Mouse (Mus musculus) forebrain, embryonic 16.5 days (tissue): ENCODE results near the gene Btg4. TPM values are rescaled to one million over a fixed set of nuclear protein-coding genes. Genes with fewer than 3 reads are reported as not detected.

Experiments used
- ATAC-seq: fragments of 200-750 bp; cut with Nextera tagmentation; 2 replicates; pipeline ENCODE4 v1.8.0; 2017; ENCODE audit warnings: mild to moderate bottlenecking, moderate library complexity
- H3K27ac ChIP-seq: fragments of 300-500 bp; sonication (generic); 2 replicates; pipeline ENCODE4 v1.5.1; 2014; ENCODE audit warnings: low read length, control low read depth
- H3K27me3 ChIP-seq: fragments of 300-500 bp; sonication (generic); replicated peaks from 2 replicates; pipeline ENCODE4 v1.6.1; 2014; ENCODE audit warnings: low read length; ENCODE audit not compliant: control insufficient read depth, insufficient read depth
- H3K36me3 ChIP-seq: fragments of 300-500 bp; sonication (generic); 2 replicates; pipeline ENCODE4 v1.6.1; 2014; ENCODE audit not compliant: control insufficient read depth, insufficient read depth
- H3K4me1 ChIP-seq: fragments of 300-500 bp; sonication (generic); replicated peaks from 2 replicates; pipeline ENCODE4 v1.6.1; 2014; ENCODE audit warnings: low read length; ENCODE audit not compliant: control insufficient read depth, insufficient read depth
- H3K4me2 ChIP-seq: fragments of 300-500 bp; sonication (generic); 2 replicates; pipeline ENCODE4 v1.6.1; 2014; ENCODE audit warnings: mild to moderate bottlenecking, low read length, control low read depth
- H3K4me3 ChIP-seq: fragments of 300-500 bp; sonication (generic); replicated peaks from 2 replicates; pipeline ENCODE4 v1.5.1; 2014; ENCODE audit warnings: mild to moderate bottlenecking, low read length, control low read depth
- H3K9ac ChIP-seq: fragments of 300-500 bp; sonication (generic); replicated peaks from 2 replicates; pipeline ENCODE4 v1.6.1; 2014; ENCODE audit warnings: low read depth, low read length, control low read depth
- H3K9me3 ChIP-seq: fragments of 300-500 bp; sonication (generic); 2 replicates; pipeline ENCODE4 v1.6.1; 2016; ENCODE audit warnings: low read length; ENCODE audit not compliant: control insufficient read depth
- WGBS: fragments of 180-500 bp; shearing (Covaris S2); extraction: QIAGEN DNeasy Blood & Tissue Kit; methylation state at CpG from one replicate; pipeline ENCODE4 v1.1.7; 2014; 5-methylcytosine and 5-hydroxymethylcytosine counted together
- polyA plus RNA-seq: library from polyadenylated mRNA; unstranded; fragments of >200 nt; fragmentation: Nextera tagmentation; extraction: Ambion mirVana; gene quantifications from 2 replicates; pipeline ENCODE4 v1.2.1, GENCODE M21; 2015

Gene Btg4
- polyA plus RNA-seq, 1 experiment from 2014 or later = not detected

GRCm38 (mm10) chr9:51146496-51146895 lies 85.8 kb downstream of the Btg4 start:
- 57% methylated on average over 4 of the region's 4 CpGs for WGBS
- Histone ChIP-seq H3K9ac (no peak overlapping the region), H3K27ac (no peak overlapping the region), H3K4me3 (no peak overlapping the region), H3K9me3 (no peaks in the 10 kb centered on the region), H3K4me2 (no peak overlapping the region), H3K36me3 (no peaks in the 10 kb centered on the region), H3K4me1 (peaks cover 5% of the 10 kb centered on the region; the same call in 1 of the 2 replicates), H3K27me3 (no peaks in the 10 kb centered on the region)
- ATAC-seq = no peak

GRCm38 (mm10) chr9:51147294-51147693 lies 86.6 kb downstream of the Btg4 start:
- Histone ChIP-seq H3K9me3 (no peaks in the 10 kb centered on the region), H3K27me3 (no peaks in the 10 kb centered on the region), H3K4me2 (no peak overlapping the region), H3K27ac (no peak overlapping the region), H3K4me1 (peaks cover 5% of the 10 kb centered on the region; the same call in 1 of the 2 replicates), H3K4me3 (no peak overlapping the region), H3K9ac (no peak overlapping the region), H3K36me3 (no peaks in the 10 kb centered on the region)
- ATAC-seq = no peak
- whole genome bisulfite sequencing = 87% methylated on average over 5 of the region's 5 CpGs

- Histone ChIP-seq H3K4me2 (no peak overlapping the region), H3K9me3 (no peaks in the 10 kb centered on the region), H3K27ac (no peak overlapping the region), H3K36me3 (no peaks in the 10 kb centered on the region), H3K4me1 (no peaks in the 10 kb centered on the region), H3K27me3 (no peaks in the 10 kb centered on the region), H3K4me3 (no peak overlapping the region), H3K9ac (no peak overlapping the region)
- ATAC-seq = peak; percentile 75
- WGBS = 19% methylated on average over 12 of the region's 13 CpGs
Measured at GRCm38 (mm10) chr9:51152079-51152752, 91.5 kb downstream of the Btg4 start.

- no peak overlapping the region for H3K9ac ChIP-seq
- H3K27me3 ChIP-seq = peaks cover 5% of the 10 kb centered on the region; the same call in 1 of the 2 replicates
- no peaks in the 10 kb centered on the region for H3K9me3 ChIP-seq
- no peak overlapping the region for H3K4me3 ChIP-seq
- H3K4me1 ChIP-seq = no peaks in the 10 kb centered on the region
- H3K4me2 ChIP-seq = no peak overlapping the region
- no peaks in the 10 kb centered on the region for H3K36me3 ChIP-seq
- no peak overlapping the region for H3K27ac ChIP-seq
- 23% methylated on average over 4 of the region's 4 CpGs for WGBS
- ATAC-seq = peak; percentile 92
Measured at GRCm38 (mm10) chr9:51161771-51162388, 101.2 kb downstream of the Btg4 start.

- H3K27me3 ChIP-seq = peaks cover 5% of the 10 kb centered on the region; the same call in 1 of the 2 replicates
- H3K27ac ChIP-seq = no peak overlapping the region
- 84% methylated on average over 5 of the region's 5 CpGs for WGBS
- H3K4me3 ChIP-seq = no peak overlapping the region
- H3K4me1 ChIP-seq = no peaks in the 10 kb centered on the region
- no peak overlapping the region for H3K4me2 ChIP-seq
- no peaks in the 10 kb centered on the region for H3K9me3 ChIP-seq
- no peaks in the 10 kb centered on the region for H3K36me3 ChIP-seq
- H3K9ac ChIP-seq = no peak overlapping the region
- no peak for ATAC-seq
Measured at GRCm38 (mm10) chr9:51163989-51164388, 103.3 kb downstream of the Btg4 start.

GRCm38 (mm10) chr9:51165312-51166180 lies 104.8 kb downstream of the Btg4 start, which contains the start of gene Gm32742:
TSS of gene Gm32742 (minus strand) at chr9:51165517.
- Histone ChIP-seq H3K9ac (no peak within 1 kb of the TSS), H3K4me2 (no peak within 1 kb of the TSS), H3K27ac (no peak within 1 kb of the TSS), H3K27me3 (peaks cover 5% of the 10 kb centered on the region; the same call in 1 of the 2 replicates), H3K9me3 (no peaks in the 10 kb centered on the region), H3K4me3 (no peak within 1 kb of the TSS), H3K4me1 (no peaks in the 10 kb centered on the region), H3K36me3 (no peaks in the 10 kb centered on the region)
- ATAC-seq = no peak
- 31% methylated on average over 6 of the region's 6 CpGs for WGBS

GRCm38 (mm10) chr9:51167954-51168353 lies 107.3 kb downstream of the Btg4 start:
- Histone ChIP-seq H3K27me3 (no peaks in the 10 kb centered on the region), H3K4me3 (no peak overlapping the region), H3K9me3 (no peaks in the 10 kb centered on the region), H3K4me1 (no peaks in the 10 kb centered on the region), H3K4me2 (no peak overlapping the region), H3K36me3 (no peaks in the 10 kb centered on the region), H3K9ac (no peak overlapping the region), H3K27ac (no peak overlapping the region)
- 38% methylated on average over 11 of the region's 11 CpGs for WGBS
- ATAC-seq = no peak

- no peak for ATAC-seq
Measured at GRCm38 (mm10) chr9:51168698-51169097, 108.0 kb downstream of the Btg4 start.

GRCm38 (mm10) chr9:51169133-51169532 lies 108.4 kb downstream of the Btg4 start:
- Histone ChIP-seq H3K27me3 (no peaks in the 10 kb centered on the region), H3K9ac (no peak overlapping the region), H3K4me3 (no peak overlapping the region), H3K36me3 (no peaks in the 10 kb centered on the region), H3K4me1 (no peaks in the 10 kb centered on the region), H3K9me3 (no peaks in the 10 kb centered on the region), H3K27ac (no peak overlapping the region), H3K4me2 (no peak overlapping the region)
- 86% methylated on average over 7 of the region's 7 CpGs for whole genome bisulfite sequencing
- ATAC-seq = no peak

More at GRCm38 (mm10) chr9:51168698-51169097, 108.0 kb downstream of the Btg4 start:
- Histone ChIP-seq H3K36me3 (no peaks in the 10 kb centered on the region), H3K4me1 (no peaks in the 10 kb centered on the region), H3K27me3 (no peaks in the 10 kb centered on the region), H3K27ac (no peak overlapping the region), H3K9ac (no peak overlapping the region), H3K4me3 (no peak overlapping the region), H3K4me2 (no peak overlapping the region), H3K9me3 (no peaks in the 10 kb centered on the region)
- 61% methylated on average over 5 of the region's 5 CpGs for WGBS
